Mouse (Mus musculus): Measurements from ENCODE around the gene Gnai1.
A peak's percentile ranks its signal among the peaks of the same experiment; 100 is the strongest.
"Not testable (repeated sequence)": the region's sequence is repeated elsewhere in the genome, so short reads cannot be mapped to it uniquely, and the experiment has no call there.

The Gnai1 gene

DNA sequence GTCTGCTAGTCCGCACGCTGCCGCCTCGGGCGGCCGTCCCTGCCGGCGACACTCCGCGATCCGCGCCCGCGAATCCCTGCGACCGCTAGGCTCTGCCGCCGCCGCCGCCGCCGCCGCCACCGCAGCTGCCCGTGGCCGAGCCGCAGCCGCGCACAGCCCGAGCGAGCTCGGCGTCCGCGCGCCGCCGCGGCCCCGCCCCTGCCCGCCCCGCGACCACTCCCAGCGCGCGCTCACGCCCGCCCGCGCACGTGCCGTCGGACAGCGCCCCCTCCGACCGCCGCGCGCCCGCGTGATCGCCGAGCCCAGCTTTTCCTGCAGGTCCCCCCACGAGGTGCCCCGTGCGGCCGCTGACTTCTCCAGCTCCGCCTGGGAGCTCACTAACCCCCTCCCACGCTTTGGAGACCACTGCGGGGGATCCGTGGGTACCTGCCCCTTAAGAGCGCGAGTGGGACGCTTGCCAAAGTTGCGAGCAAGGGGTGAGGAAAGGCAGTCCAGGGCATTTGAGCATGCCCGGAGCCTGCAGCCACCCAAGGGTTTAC is at the start of gene Gnai1:
TSS of gene Gnai1 (minus strand) at position 75 of the 539 bp plus-strand sequence.
- peak; percentile 74 for DNase-seq

DNA sequence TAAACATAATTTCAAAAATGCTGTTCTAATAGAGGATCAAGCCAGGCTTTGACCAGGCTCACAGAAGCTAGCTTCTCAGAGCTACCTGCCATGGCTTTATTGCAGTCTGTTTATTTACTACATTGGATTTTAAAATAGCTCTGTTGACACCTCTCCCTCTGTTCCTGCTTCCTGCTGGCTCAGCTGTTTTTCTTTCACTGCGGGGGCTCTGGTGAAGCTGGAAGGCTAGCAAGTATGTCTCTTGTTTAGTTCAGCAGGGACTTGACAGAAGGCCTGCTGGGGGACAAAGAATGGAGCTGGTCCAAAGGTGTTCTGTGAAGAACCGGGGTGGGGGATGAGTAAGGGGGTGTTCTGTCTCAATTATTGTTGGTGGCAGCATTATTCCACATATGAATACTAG is 7.7 kb upstream of the Gnai1 start:
- DNase-seq, result no peak

DNA sequence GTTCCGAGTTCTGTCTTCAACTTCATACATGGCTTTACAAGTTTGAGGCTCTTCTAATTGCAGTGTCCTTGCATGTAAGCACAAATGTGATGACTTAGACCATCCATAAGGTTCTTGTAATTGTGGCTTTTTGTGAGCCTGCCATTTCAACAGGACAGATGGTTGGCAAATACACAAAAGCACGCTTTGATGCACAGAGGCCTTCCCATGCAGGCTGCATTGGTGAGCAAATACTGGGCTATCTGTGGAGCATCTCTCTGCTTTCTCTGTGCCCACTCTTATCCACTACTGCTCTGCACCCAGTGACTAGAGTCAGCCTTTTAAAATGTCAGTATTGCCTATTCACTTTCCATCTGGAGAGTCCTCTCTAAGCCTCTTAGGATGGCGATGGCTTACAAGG is 5.3 kb upstream of the Gnai1 start:
- no peak for DNase-seq

DNA sequence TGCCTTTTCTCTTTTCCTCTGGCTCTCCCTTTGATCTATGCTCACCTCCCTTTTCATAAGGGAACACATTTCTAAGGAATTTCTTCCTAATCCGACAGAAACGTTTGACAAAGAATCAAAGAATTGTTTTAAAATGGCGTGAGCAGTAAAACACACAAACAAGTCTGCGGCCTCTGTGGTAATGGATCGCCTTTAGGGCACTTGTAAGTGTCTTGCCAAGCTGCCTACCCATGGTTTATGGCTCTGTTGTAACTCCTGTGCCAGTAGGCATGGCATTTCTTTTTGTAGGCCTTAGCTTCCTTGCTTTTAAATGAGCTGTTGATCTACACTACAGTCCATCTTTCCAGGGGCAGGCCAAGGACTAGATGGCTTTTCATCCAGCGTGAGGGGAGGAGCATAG is 801 bp upstream of the Gnai1 start:
- DNase-seq, result no peak

DNA sequence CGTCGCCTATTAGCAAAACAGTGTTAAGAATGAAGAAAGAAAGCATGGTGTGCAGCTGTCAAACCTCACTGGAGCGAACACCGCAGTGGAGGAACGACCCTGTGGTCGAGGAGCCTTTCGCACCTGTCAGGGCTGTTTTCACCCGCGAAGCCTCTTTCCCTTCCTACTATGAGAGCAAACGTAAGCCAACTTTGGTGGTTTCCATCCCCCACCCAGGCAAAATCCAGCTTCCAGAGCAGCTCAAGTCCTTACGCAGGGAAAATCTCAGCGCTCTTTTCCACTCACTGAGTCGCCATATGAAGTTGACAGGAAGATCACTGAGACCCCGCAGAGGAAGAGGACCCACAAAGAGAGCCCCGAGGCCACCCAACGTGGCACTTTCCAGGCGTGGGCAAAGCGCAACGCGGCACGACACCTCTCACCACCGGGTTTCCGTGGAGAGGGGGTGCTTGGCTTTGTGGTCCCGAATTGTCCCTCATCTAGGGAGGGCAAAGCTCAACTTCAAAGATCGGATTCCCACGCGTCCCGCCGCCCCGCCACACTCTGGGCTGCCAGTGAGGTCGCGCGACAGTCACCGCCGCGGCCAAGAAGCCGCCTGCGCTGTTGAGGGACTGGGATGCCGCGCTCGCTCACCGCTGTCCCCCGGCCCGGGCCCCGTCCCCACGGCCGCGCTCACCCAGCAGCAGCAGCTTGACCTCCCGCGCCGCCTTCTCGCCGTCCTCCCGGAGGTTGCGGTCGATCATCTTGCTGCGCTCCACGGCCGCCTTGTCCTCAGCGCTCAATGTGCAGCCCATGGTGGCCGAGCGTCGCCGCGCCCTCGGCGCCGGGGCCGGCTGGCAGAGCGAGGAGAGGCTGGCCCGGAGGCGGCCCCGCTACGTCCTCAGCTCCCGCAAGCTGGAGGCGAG is 527 bp downstream of the Gnai1 start:
- peak; percentile 46 for DNase-seq

DNA sequence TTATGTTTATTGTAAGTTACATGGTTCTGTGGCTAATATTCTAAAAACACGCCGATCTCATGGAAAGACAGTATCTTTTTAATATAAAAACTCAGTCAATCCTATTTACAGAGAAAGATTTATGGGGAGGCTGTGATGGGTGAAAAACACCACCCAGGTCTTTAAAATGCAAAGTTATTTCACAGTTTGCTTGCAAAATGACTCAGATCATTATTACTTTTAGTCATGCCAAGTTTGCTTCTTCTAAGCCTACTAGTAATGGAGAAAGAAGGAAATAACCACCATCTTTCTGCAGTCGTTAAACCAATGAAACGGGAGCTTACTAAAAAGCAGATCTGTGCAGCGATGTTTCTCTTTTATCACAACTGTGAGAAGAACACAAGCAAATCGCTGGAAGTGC is 1.4 kb downstream of the Gnai1 start:
- no peak for DNase-seq

DNA sequence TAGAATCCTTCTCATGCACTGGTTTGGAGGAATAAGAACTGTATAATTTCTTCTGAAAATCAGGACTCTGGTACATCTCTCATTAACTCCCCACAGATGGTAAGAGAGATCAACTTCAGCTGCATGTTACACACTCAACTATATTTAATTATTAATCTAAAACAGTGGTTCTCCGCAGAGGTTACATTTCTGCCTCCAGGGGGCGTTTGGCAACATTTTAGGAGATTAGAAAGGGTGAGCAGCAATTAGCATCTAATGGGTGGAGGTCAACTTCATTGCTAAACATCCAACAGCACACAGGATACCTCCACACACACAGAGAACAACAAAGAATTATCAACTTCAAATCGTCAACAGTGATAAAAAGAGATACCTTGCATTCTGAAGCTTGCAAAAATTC is 2.0 kb downstream of the Gnai1 start:
- peak; percentile 19 for DNase-seq

DNA sequence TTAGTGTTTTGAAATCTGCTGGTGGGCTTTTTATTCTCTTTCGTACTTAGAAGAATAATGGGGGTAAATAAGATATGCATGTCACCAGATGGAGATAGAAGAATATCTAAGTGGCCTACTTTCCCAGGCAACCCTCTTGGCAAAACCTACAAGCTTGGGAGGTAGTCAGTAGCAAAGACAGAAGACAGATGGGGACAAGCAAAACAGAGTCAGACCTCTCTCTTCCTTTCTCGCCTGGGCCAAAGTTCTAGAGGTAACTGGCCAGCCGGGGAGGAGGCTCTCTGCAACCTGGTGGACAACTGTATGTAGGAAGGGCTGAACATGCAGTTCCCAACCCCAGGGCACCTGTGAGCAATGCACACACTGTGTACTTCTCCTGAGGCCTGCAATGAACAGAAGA is 12.9 kb downstream of the Gnai1 start:
- no peak for DNase-seq

DNA sequence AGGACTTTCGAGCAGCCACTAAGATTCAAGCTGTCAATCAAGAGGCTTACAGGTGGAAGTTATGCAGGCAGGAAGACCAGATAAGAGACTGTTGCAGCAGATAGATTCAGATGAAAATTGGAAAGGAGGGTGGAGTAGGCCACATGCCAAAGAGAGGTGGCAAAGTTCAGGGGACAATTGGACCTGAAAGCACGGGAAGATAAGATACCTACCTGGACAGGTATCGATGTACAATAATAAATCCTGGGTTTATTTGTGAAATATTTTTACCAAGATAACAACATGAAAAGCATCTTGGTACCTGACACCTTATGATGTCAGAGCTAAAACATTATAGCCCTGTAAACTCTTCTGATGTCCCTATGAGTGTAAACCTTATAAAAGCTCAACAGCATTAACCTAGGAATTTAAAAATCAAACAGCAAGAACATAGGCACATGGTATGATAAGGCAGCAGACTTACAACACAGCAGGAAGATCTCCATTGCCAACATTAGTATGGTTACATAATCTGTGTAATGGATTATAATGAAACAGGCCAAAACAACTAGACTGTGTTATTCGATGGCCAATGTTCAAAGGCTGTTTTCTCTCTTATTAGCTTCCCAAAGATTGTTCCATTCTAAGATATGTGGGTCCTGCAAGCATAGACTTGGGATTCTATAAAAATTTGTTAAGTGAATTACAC is 16.6 kb downstream of the Gnai1 start:
- no peak for DNase-seq

DNA sequence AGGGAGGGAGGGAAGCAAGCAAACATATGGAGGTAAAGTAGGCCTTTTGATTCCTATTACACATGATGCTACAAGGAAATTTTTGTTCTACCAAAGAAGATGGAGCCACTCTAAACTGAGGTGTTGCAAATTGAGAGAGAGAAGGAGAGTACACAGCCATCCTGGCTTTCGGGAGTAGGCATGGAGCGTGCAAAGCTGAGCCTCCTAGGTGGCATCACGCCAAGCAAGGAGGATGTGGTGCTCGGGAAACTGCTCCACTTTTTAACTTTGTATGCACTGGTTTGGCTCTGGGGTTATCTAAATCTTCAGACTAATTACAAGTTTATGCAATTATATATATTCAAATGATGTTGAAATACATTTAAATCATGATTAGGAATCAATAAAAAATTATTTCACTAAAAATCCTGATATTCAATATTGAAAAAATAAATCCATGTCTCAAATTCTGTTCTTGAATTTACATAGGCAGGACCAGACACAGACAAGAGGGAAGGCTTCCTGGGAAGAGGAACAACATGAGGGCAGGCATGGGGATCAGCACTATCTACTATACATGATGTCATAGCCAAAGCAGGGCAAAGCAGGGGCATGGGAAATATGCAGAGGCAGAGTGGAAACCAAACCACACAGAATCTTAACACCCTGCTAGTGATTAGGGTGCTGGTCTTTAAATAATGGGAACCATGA is 17.2 kb downstream of the Gnai1 start:
- peak; percentile 37 for DNase-seq

DNA sequence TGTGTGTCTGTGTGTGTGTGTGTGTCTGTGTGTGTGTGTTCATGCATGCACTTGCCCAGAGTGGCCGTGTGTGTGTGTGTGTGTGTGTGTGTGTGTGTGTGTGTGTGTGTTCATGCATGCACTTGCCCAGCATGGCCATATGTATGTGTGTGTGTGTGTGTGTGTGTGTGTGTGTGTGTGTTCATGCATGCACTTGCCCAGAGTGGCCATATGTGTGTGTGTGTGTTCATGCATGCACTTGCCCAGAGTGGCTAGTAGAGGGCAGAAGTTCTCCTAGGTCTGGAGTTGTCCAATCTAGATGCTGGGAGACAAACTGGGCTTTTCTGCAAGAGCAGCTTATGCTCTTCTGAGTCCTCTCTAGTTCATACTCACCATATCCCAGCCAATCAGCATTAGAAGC is 18.3 kb downstream of the Gnai1 start:
- not testable (repeated sequence) for DNase-seq

DNA sequence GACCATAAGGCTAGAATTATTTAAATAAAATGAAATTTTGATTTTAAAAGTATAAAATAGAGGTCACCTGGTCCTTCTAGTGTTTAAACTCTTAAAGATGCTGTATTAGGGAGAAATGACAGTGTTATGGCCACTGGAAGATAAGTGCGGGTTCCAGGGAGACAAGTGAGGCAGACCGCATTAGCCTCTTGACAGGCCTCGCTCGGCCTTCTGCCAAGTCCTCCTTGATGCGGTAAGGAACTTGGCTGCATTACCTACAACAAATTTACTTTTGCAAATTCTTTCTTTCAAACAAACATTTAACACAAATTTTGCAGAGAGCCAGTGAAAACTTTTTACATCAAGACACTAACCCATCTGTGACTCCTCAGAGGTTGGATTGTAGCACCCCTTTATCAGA is 27.9 kb downstream of the Gnai1 start:
- no peak for DNase-seq

DNA sequence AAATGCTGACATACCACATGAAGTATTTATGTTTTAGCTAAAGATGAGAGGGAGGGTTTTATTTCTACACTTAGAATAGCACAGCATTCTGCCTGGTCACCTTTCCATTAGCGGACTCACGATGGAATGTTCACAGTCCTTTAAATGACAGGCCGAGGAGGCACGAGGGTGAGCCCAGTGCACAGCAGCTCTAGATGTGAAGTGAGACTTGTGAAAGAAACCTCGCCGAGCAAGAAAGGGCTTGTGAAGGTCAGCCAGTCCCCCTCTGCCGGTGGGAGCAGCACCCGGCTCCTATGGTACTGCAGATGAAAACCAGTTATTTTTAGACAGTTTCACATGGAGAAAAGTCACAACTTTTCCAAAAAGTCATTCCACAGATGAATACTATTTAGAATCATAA is 29.4 kb downstream of the Gnai1 start:
- no peak for DNase-seq

DNA sequence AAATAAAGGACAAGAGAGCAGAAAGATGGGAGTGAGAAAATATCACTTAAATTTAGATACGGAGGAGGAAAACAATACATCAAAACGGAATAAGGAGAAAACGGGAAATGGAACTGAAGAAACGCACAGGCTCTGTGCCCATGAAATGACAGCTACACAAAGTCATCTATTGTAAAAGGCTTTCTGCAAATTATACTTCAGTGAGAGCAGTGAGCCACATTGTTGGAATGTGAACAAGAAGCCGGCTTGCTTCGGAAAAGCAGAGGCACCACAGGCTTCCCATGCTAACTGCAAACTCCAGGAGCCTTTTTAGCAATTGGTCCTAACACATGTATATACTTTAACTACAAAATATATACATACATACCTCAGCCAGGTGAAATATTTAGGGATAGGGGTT is 34.0 kb downstream of the Gnai1 start:
- no peak for DNase-seq

DNA sequence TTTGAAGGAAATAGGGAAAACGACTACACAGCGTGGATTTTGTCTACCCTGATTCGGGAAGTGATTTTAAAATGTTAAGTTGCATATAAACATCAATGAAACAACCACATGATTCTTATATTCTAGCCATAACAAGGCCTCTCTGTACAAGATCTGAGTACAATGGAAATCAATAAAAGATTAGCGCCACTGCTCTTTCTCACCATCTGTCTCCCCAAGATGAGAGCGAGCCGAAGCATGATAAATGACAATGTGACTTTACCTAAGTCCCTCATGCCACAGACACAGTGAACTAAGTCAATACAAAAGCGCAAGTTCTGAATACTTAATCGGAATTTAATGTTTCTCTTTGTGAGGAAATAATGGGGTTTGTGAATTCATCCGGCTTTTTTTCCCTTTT is 36.6 kb downstream of the Gnai1 start:
- no peak for DNase-seq

DNA sequence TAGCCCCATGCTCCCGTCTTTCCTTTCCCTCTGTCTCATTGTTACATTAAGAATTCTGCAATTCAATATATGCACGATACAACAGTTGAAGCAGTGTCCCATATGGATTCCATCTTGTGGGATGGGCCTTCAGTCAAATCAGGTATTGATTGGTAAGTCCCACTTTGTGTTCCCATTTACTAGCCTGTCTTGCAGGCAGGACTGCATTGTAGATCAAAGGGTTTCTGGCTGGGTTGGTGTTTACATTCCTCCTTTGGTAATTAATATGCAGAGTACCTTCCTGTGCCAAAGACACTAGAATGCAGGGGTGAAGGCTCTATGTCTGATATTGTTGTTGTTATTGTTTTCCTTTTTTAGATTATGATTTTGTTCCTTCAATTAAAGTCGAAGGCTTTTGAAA is 38.5 kb downstream of the Gnai1 start:
- no peak for DNase-seq

DNA sequence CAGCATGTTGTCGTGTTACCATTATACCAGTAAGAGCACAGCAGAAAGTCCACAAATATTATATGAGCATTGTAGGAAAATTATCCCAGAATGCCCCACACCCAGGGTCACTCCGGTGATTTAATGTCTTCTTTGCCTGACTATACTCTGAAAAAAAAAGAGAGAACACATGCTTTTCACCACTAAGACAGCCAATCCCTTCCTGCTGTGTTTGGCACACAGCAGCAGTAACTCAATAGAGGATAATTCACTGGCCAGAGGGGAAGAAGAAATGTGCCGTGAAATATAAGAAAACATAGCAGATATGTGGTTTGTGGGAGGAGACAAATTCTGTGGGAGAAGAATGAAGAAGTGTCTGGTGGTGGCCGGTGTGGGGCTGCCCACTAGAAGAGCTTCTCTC is 41.3 kb downstream of the Gnai1 start:
- DNase-seq, result no peak

DNA sequence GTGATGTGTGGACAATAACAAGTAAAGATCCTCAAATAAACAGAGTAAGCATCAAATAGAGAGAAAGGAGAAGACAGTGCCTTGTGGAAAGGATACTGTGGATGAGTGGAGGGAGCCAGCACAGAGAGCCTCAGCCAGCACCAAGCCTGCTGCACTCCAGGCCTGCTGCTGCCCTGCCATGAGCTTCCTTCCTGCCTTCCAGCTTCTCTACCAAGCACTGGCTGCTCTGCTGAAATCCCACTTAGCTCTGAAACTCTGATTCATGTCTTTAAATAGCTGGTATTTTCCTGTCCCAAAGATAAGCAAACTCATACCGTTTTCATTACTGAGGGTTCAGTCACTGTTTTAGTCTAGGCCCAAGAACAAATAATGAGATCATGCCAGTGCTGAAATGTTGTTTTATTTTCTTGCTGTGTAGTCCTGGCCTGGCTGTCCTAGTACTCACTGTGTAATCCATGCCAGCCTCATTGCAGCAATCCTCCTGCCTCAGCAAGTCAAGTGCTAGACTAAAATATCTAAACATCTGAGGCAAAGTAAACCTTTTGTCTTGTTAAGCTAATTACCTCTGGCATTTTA is 52.8 kb downstream of the Gnai1 start:
- peak; percentile 32 for DNase-seq

DNA sequence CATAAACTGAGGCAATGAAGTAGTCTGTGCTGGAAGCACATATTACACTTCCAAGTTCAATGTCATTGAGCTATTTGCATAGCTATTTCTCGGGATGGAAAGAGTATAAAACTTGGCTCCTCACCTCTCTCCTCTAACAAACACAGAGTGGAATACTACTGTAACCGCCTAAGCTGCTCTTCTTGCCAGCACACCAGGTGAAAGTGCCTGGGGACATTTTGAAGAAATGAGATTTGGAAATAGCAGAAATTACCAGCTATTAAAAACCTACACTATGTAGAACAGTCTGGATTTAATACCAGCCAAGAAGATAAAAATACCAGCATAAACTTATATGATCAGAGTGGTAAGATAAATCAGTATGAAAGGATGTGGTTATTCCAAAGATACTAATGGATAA is 63.6 kb downstream of the Gnai1 start:
- DNase-seq, result no peak

DNA sequence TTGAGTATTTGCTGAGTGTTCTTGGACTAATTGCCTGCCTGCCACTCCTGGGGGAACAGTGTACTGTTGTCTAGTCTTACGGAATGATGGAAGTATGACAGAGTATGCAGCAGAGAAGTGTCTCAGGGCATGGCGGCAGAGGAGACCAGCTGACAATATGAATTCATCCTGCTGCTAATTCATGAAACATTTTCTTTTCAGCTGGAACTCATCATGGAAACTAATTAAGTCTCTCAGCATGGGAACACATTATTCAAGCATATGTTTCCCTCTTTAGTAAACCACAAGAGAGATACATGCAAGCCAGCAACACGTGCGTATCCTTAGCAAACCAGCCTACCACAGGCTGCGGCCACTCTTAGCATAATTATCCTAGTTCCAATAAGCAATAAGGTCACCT is 67.4 kb downstream of the Gnai1 start:
- no peak for DNase-seq

DNA sequence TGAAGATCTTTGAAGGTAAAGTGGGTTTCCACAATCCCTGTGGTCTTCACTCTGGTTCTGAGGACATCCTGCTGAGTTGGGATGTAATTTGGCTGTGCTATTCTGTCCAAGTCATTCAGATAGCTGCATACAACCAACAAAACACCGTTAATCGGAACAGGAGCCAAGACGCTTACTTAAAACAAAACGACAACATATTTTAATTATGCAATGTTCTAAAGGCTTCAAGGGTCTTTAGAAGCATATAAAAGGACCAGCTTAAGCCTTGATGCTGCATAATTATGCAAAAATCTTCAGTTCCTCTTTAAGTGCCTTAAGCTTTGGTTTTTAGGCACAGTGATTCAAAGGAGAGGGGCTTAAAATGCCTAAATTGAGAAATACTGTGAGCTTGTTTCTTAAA is 70.6 kb downstream of the Gnai1 start:
- DNase-seq, result no peak

DNA sequence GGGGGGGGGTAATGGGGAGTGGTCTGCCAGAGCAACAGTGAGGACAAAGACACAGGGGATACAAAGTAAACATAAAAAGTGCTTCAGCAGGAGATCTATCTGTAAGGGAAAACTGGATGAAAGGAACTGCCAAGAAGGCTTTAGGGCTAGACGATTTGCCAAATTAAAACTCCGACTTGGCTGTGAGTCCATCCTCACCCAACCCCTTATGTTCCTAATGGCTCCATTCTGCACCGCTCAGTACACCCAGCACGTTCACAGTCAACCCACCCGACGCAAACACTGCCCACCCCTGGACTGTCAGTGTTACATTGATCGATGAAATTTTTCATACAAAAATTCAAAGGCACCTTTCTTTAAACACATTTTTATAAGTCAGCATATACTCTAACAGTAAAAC is 71.5 kb downstream of the Gnai1 start:
- no peak for DNase-seq

DNA sequence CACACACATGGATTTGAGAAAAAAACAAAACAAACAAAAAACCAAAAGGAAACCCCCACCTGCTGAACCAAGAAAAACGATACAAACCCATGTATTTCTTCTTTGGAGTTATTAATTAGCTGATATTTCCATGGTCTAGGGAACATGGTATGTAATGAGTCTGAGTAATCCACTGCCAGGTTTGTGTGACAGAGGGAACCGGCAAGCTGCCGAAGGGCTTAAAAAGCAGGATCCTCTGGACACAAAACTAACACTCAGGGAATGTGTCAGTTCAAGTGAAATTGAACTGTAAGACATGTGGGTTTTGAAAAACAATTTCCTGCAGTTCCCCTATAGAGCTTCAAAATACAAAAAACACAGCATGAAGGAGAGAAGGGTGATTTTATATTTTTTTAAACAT is 72.1 kb downstream of the Gnai1 start:
- DNase-seq, result no peak

Data from right cerebral cortex, adult 18-20 months (tissue).